In genomic region chr15:27665392-27665911, GRCm38 (mm10) we compare ENCODE assay signal across 8 mouse cellular contexts. TPM values are rescaled to one million over a fixed set of nuclear protein-coding genes. Genes with fewer than 3 reads are reported as not detected.
DNase-seq lines count a peak whose midpoint lies in the region; ATAC-seq and TF ChIP-seq lines count a peak whose summit lies in the region.

No protein-coding gene starts in this region.

- no peaks in the 10 kb centered on the region for H3K9me3 ChIP-seq in lung, embryonic 14.5 days (ENCODE audit: low read depth, low read length)

- WGBS in thymus, adult 2 months, result 68% methylated on average over 21 of the region's 21 CpGs
- 29% methylated on average over 21 of the region's 21 CpGs for WGBS in lung, embryonic 14.5 days
- 17% methylated on average over 21 of the region's 21 CpGs for WGBS in small intestine, adult 2 months

- intact Hi-C loops in heart, postnatal 14 days (cut with DNase I), result no loop called here
- intact Hi-C loops in heart, postnatal 36 days (cut with DNase I), result no loop called here

- H3K4me1 ChIP-seq in thymus, adult 2 months (replicated peaks; ENCODE audit: control insufficient read depth, insufficient read depth, low read length), result peaks cover 31% of the 10 kb centered on the region
- no peaks in the 10 kb centered on the region; the same call in 1 of the 2 replicates for H3K4me1 ChIP-seq in lung, embryonic 14.5 days (ENCODE audit: insufficient read depth)
- H3K4me1 ChIP-seq in small intestine, adult 2 months (ENCODE audit: control insufficient read depth, insufficient read depth, insufficient read length, low read length), result peaks cover 5% of the 10 kb centered on the region; the same call in 1 of the 2 replicates

- peak overlapping the region; percentile 56 for H3K4me2 ChIP-seq in lung, embryonic 14.5 days

- no peak for TF ChIP-seq POLR2A in thymus, adult 2 months (IDR thresholded peaks at IDR 0.05; ENCODE audit: control insufficient read depth, extremely low read depth, insufficient read depth, low read length, poor library complexity)
- TF ChIP-seq POLR2A in small intestine, adult 2 months (IDR thresholded peaks at IDR 0.05; ENCODE audit: low read depth, low read length), result no peak

- peak; percentile 61 for ATAC-seq in lung, embryonic 14.5 days (ENCODE audit: insufficient read depth)

- DNase-seq in heart, adult 11 months, result peak; percentile 96
- no peak for DNase-seq in heart, postnatal 14 days
- no peak for DNase-seq in thymus, adult 2 months
- no peak for DNase-seq in thymus, adult 18-20 months
- DNase-seq in heart, postnatal 36 days, result peak; percentile 13 to 22
- peak; percentile 70 for DNase-seq in lung, embryonic 14.5 days
- no peak for DNase-seq in thymus, postnatal 10 days (ENCODE audit: low spot score in 2 of 2)

- no peak overlapping the region for H3K4me3 ChIP-seq in thymus, adult 2 months (ENCODE audit: control insufficient read depth, insufficient read depth, low read length)
- H3K4me3 ChIP-seq in lung, embryonic 14.5 days (ENCODE audit: low read depth, low read length), result peak overlapping the region; percentile 19
- H3K4me3 ChIP-seq in small intestine, adult 2 months (ENCODE audit: low read depth, low read length), result peak overlapping the region; percentile 2; the same call in 1 of the 2 replicates

- H3K36me3 ChIP-seq in thymus, adult 2 months (ENCODE audit: control insufficient read depth, insufficient read depth, low read length), result peaks cover 17% of the 10 kb centered on the region
- H3K36me3 ChIP-seq in lung, embryonic 14.5 days (ENCODE audit: insufficient read depth), result no peaks in the 10 kb centered on the region
- H3K36me3 ChIP-seq in small intestine, adult 2 months (ENCODE audit: control insufficient read depth, insufficient read depth, low read length), result no peaks in the 10 kb centered on the region

- no peaks in the 10 kb centered on the region for H3K27me3 ChIP-seq in thymus, adult 2 months (ENCODE audit: control insufficient read depth, insufficient read depth, low read length)
- H3K27me3 ChIP-seq in lung, embryonic 14.5 days (ENCODE audit: insufficient read depth, low read length), result no peaks in the 10 kb centered on the region
- no peaks in the 10 kb centered on the region for H3K27me3 ChIP-seq in small intestine, adult 2 months (ENCODE audit: control insufficient read depth, insufficient read depth, low read length)

- H3K27ac ChIP-seq in thymus, adult 2 months (ENCODE audit: control insufficient read depth, insufficient read depth, low read length), result no peak overlapping the region
- no peak overlapping the region for H3K27ac ChIP-seq in lung, embryonic 14.5 days (ENCODE audit: low read depth)
- no peak overlapping the region for H3K27ac ChIP-seq in small intestine, adult 2 months (ENCODE audit: insufficient read depth, low read depth, low read length)

- H3K9ac ChIP-seq in lung, embryonic 14.5 days, result peak overlapping the region; percentile 16; the same call in 1 of the 2 replicates

- 0 out of 2 replicates have a peak, but pooled peaks have one; percentile 17 for TF ChIP-seq CTCF in thymus, adult 2 months (IDR thresholded peaks at IDR 0.05; ENCODE audit: borderline replicate concordance, control insufficient read depth, extremely low read depth, insufficient read depth, low read length, poor library complexity)
- no peak for TF ChIP-seq CTCF in lung, embryonic 14.5 days (IDR thresholded peaks at IDR 0.05; ENCODE audit: low read depth)
- TF ChIP-seq CTCF in small intestine, adult 2 months (IDR thresholded peaks at IDR 0.05; ENCODE audit: extremely low read depth, insufficient read length, insufficient replicate concordance, low read depth, low read length), result no peak

RNA-seq across cellular contexts. Expression of gene Otulinl, which starts 15.9 kb away (rescaled TPM):
- 1 to 10 TPM; 2.0 to 2.7 TPM for total RNA-seq in heart, postnatal 14 days (2021)
- 29.6 and 32.1 TPM in 2 replicates for polyA plus RNA-seq in thymus, adult 2 months (2012; rRNA removed)
- total RNA-seq in heart, postnatal 36 days (2021), result 1 to 10 TPM; 2.3 to 4.1 TPM
- polyA plus RNA-seq in lung, embryonic 14.5 days (2014; fragmentation: Nextera tagmentation; extraction: Ambion mirVana), result 15.6 and 15.8 TPM in 2 replicates
- polyA plus RNA-seq in small intestine, adult 2 months (2012; rRNA removed), result 1.8 and 3.0 TPM in 2 replicates

RNA-seq across cellular contexts. Expression of gene Otulin, which starts 35.0 kb away (rescaled TPM):
- 10 to 100 TPM; 25.9 to 26.4 TPM for total RNA-seq in heart, postnatal 14 days (2021)
- polyA plus RNA-seq in thymus, adult 2 months (2012; rRNA removed), result 43.0 and 43.1 TPM in 2 replicates
- total RNA-seq in heart, postnatal 36 days (2021), result 10 to 100 TPM; 30.4 to 31.0 TPM
- 39.2 and 41.8 TPM in 2 replicates for polyA plus RNA-seq in lung, embryonic 14.5 days (2014; fragmentation: Nextera tagmentation; extraction: Ambion mirVana)
- 14.4 and 31.8 TPM in 2 replicates for polyA plus RNA-seq in small intestine, adult 2 months (2012; rRNA removed)

Comparison
In these comparisons a context has a peak if more than half of its experiments do, and no peak if none do; other contexts are left out.
1. DNase-seq: peak in heart, adult 11 months (single experiment), heart, postnatal 36 days (2 of 2) and lung, embryonic 14.5 days (single experiment); none in heart, postnatal 14 days (0 of 2), thymus, adult 2 months (single experiment), thymus, adult 18-20 months (0 of 2) and thymus, postnatal 10 days (0 of 2).